Comparison of ENCODE assay signal across 8 mouse cellular contexts in the genomic region with DNA sequence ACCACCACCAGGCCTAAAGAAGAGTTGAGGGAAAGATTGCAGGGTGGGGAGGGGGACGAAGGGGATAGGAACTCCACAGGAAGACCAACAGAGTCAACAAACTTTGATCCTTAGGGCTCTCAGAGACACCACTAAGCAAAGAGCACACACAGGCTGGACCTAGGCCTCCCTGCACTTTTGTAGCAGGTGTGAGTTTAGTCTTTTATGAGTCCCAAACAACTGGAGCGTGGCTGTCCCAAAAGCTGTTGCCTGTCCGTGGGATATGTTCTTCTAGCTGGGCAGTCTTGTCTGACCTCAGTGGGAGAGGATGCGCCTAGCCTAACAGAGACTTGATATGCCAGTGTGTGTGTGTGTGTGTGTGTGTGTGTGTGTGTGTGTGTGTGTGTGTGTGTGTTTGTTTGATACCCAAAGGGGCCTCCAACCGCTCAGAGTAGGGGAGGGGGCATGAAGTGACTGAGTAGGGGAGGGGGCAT. TPM values are rescaled to one million over a fixed set of nuclear protein-coding genes. Genes with fewer than 3 reads are reported as not detected.
DNase-seq lines count a peak whose midpoint lies in the region; ATAC-seq and TF ChIP-seq lines count a peak whose summit lies in the region.

No protein-coding gene starts in this region.

- H3K4me3 ChIP-seq in lung, adult 2 months (replicated peaks; ENCODE audit: extremely low read depth, low read depth, low read length): peak overlapping the region; percentile 73
- peak overlapping the region; percentile 44 for H3K4me3 ChIP-seq in embryonic facial prominence, embryonic 11.5 days (ENCODE audit: low read depth, low read length)
- peak overlapping the region; percentile 76 for H3K4me3 ChIP-seq in intestine, postnatal 0 days (ENCODE audit: low read depth, low read length)
- peak overlapping the region; percentile 47 for H3K4me3 ChIP-seq in neural tube, embryonic 15.5 days (replicated peaks)

- H3K4me1 ChIP-seq in lung, adult 2 months (ENCODE audit: control insufficient read depth, insufficient read depth, low read length): peaks cover 6% of the 10 kb centered on the region
- H3K4me1 ChIP-seq in embryonic facial prominence, embryonic 11.5 days (ENCODE audit: control insufficient read depth, insufficient read depth, low read length): no peaks in the 10 kb centered on the region; the same call in 1 of the 2 replicates
- H3K4me1 ChIP-seq in intestine, postnatal 0 days (replicated peaks; ENCODE audit: control insufficient read depth, insufficient read depth, low read length): 0 out of 2 replicates have a peak, but pooled peaks cover 3% of the 10 kb centered on the region
- peaks cover 17% of the 10 kb centered on the region for H3K4me1 ChIP-seq in neural tube, embryonic 15.5 days

- TF ChIP-seq POLR2A in lung, adult 2 months (IDR thresholded peaks at IDR 0.05; ENCODE audit: borderline replicate concordance, extremely low read depth, low read depth, low read length): no peak

- H3K36me3 ChIP-seq in embryonic facial prominence, embryonic 11.5 days (replicated peaks; ENCODE audit: control insufficient read depth, insufficient read depth, low read depth, low read length): no peaks in the 10 kb centered on the region
- H3K36me3 ChIP-seq in intestine, postnatal 0 days (ENCODE audit: control insufficient read depth, insufficient read depth): no peaks in the 10 kb centered on the region
- H3K36me3 ChIP-seq in neural tube, embryonic 15.5 days: no peaks in the 10 kb centered on the region

- H3K4me2 ChIP-seq in embryonic facial prominence, embryonic 11.5 days (ENCODE audit: low read depth, low read length): peak overlapping the region; percentile 85
- peak overlapping the region; percentile 91 for H3K4me2 ChIP-seq in intestine, postnatal 0 days (replicated peaks; ENCODE audit: low read depth)
- peak overlapping the region; percentile 77 for H3K4me2 ChIP-seq in neural tube, embryonic 15.5 days

- no peak overlapping the region for H3K27ac ChIP-seq in embryonic facial prominence, embryonic 11.5 days (replicated peaks; ENCODE audit: low read depth, low read length)
- peak overlapping the region; percentile 90; the same call in 1 of the 2 replicates for H3K27ac ChIP-seq in intestine, postnatal 0 days (ENCODE audit: low read depth, low read length)
- H3K27ac ChIP-seq in neural tube, embryonic 15.5 days (replicated peaks): no peak overlapping the region

- ATAC-seq in embryonic facial prominence, embryonic 11.5 days (replicated peaks; ENCODE audit: insufficient number of reproducible peaks, low FRiP score, low TSS enrichment, low read depth): peak; percentile 45; the same call in 1 of the 2 replicates
- peak; percentile 7; the same call in 1 of the 2 replicates for ATAC-seq in intestine, postnatal 0 days
- 0 out of 2 replicates have a peak, but pooled peaks have one; percentile 14 for ATAC-seq in neural tube, embryonic 15.5 days (ENCODE audit: low FRiP score)
- no peak for ATAC-seq in monocyte, adult 5-6 weeks (replicated peaks; ENCODE audit: insufficient number of reproducible peaks, low FRiP score, low TSS enrichment, poor library complexity, severe bottlenecking)

- DNase-seq in lung, adult 2 months: no peak
- no peak for DNase-seq in lung, postnatal 4 days
- no peak for DNase-seq in embryonic facial prominence, embryonic 11.5 days (ENCODE audit: low spot score)
- DNase-seq in gastrocnemius, adult 8-10 months (ENCODE audit: low spot score in 2 of 2): no peak
- no peak for DNase-seq in kidney, adult 8-10 months

- WGBS in lung, adult 2 months: 40% methylated on average over 5 of the region's 5 CpGs
- 51% methylated on average over 5 of the region's 5 CpGs for WGBS in embryonic facial prominence, embryonic 11.5 days
- 41% methylated on average over 5 of the region's 5 CpGs for WGBS in intestine, postnatal 0 days
- WGBS in neural tube, embryonic 15.5 days: 40% methylated on average over 5 of the region's 5 CpGs

- H3K9me3 ChIP-seq in embryonic facial prominence, embryonic 11.5 days (replicated peaks; ENCODE audit: control insufficient read depth, low read length): no peaks in the 10 kb centered on the region
- no peaks in the 10 kb centered on the region for H3K9me3 ChIP-seq in intestine, postnatal 0 days (ENCODE audit: control insufficient read depth)
- no peaks in the 10 kb centered on the region for H3K9me3 ChIP-seq in neural tube, embryonic 15.5 days (replicated peaks)

- TF ChIP-seq CTCF in lung, adult 2 months (IDR thresholded peaks at IDR 0.05; ENCODE audit: insufficient read depth, low read length): no peak
- TF ChIP-seq CTCF in intestine, postnatal 0 days (IDR thresholded peaks at IDR 0.05; ENCODE audit: low read depth): no peak

- H3K27me3 ChIP-seq in embryonic facial prominence, embryonic 11.5 days (ENCODE audit: control insufficient read depth, insufficient read depth, low read length): no peaks in the 10 kb centered on the region
- H3K27me3 ChIP-seq in intestine, postnatal 0 days (replicated peaks; ENCODE audit: control insufficient read depth, insufficient read depth, low read length): no peaks in the 10 kb centered on the region
- H3K27me3 ChIP-seq in neural tube, embryonic 15.5 days (replicated peaks): no peaks in the 10 kb centered on the region

- peak overlapping the region; percentile 46; the same call in 1 of the 2 replicates for H3K9ac ChIP-seq in embryonic facial prominence, embryonic 11.5 days (replicated peaks; ENCODE audit: low read length)
- peak overlapping the region; percentile 68; the same call in 1 of the 2 replicates for H3K9ac ChIP-seq in intestine, postnatal 0 days (ENCODE audit: low read depth, low read length)
- no peak overlapping the region for H3K9ac ChIP-seq in neural tube, embryonic 15.5 days (replicated peaks)

RNA-seq across cellular contexts. Expression of gene Ddx58, which starts 0.7 kb away (rescaled TPM):
- polyA plus RNA-seq in lung, adult 2 months (2012; rRNA removed): 14.0 and 21.8 TPM in 2 replicates
- 4.6 and 4.7 TPM in 2 replicates for polyA plus RNA-seq in embryonic facial prominence, embryonic 11.5 days (2014; fragmentation: Nextera tagmentation; extraction: Ambion mirVana)
- 18.0 and 19.3 TPM in 2 replicates for polyA plus RNA-seq in intestine, postnatal 0 days (2015; fragmentation: Nextera tagmentation; extraction: Ambion mirVana)
- polyA plus RNA-seq in neural tube, embryonic 15.5 days (2015; fragmentation: Nextera tagmentation; extraction: Ambion mirVana): 4.5 and 8.9 TPM in 2 replicates
- 40.6 to 102 TPM (median 50.8 TPM) in 3 replicates for total RNA-seq in monocyte, adult 5-6 weeks (2017)
- total RNA-seq in gastrocnemius, adult 8-10 months (2022): 1 to 10 TPM; 1.5 to 2.0 (median 1.9) TPM

RNA-seq across cellular contexts. Expression of gene Smim27, which starts 29.1 kb away (rescaled TPM):
- polyA plus RNA-seq in lung, adult 2 months (2012; rRNA removed): 15.2 and 22.2 TPM in 2 replicates
- 24.0 and 32.9 TPM in 2 replicates for polyA plus RNA-seq in embryonic facial prominence, embryonic 11.5 days (2014; fragmentation: Nextera tagmentation; extraction: Ambion mirVana)
- polyA plus RNA-seq in intestine, postnatal 0 days (2015; fragmentation: Nextera tagmentation; extraction: Ambion mirVana): 35.4 and 42.9 TPM in 2 replicates
- 18.6 and 18.9 TPM in 2 replicates for polyA plus RNA-seq in neural tube, embryonic 15.5 days (2015; fragmentation: Nextera tagmentation; extraction: Ambion mirVana)
- total RNA-seq in monocyte, adult 5-6 weeks (2017): 6.8 to 13.1 TPM (median 8.2 TPM) in 3 replicates
- total RNA-seq in gastrocnemius, adult 8-10 months (2022): 10 to 100 TPM; 47.2 to 76.3 (median 63.7) TPM

RNA-seq across cellular contexts. Expression of gene Topors, which starts 29.3 kb away (rescaled TPM):
- polyA plus RNA-seq in lung, adult 2 months (2012; rRNA removed): 4.0 and 5.3 TPM in 2 replicates
- polyA plus RNA-seq in embryonic facial prominence, embryonic 11.5 days (2014; fragmentation: Nextera tagmentation; extraction: Ambion mirVana): 55.9 and 58.1 TPM in 2 replicates
- 18.3 and 19.8 TPM in 2 replicates for polyA plus RNA-seq in intestine, postnatal 0 days (2015; fragmentation: Nextera tagmentation; extraction: Ambion mirVana)
- 30.0 and 32.4 TPM in 2 replicates for polyA plus RNA-seq in neural tube, embryonic 15.5 days (2015; fragmentation: Nextera tagmentation; extraction: Ambion mirVana)
- total RNA-seq in monocyte, adult 5-6 weeks (2017): 78.8 to 88.0 TPM (median 79.8 TPM) in 3 replicates
- 1 to 10 TPM; 6.8 to 9.2 (median 8.1) TPM for total RNA-seq in gastrocnemius, adult 8-10 months (2022)

RNA-seq across cellular contexts. Expression of gene Ndufb6, which starts 38.9 kb away (rescaled TPM):
- polyA plus RNA-seq in lung, adult 2 months (2012; rRNA removed): 58.8 and 59.3 TPM in 2 replicates
- 314 and 325 TPM in 2 replicates for polyA plus RNA-seq in embryonic facial prominence, embryonic 11.5 days (2014; fragmentation: Nextera tagmentation; extraction: Ambion mirVana)
- polyA plus RNA-seq in intestine, postnatal 0 days (2015; fragmentation: Nextera tagmentation; extraction: Ambion mirVana): 370 and 403 TPM in 2 replicates
- polyA plus RNA-seq in neural tube, embryonic 15.5 days (2015; fragmentation: Nextera tagmentation; extraction: Ambion mirVana): 380 and 437 TPM in 2 replicates
- total RNA-seq in monocyte, adult 5-6 weeks (2017): 19.6 to 49.3 TPM (median 45.1 TPM) in 3 replicates
- total RNA-seq in gastrocnemius, adult 8-10 months (2022): 100 to 1,000 TPM; 266 to 287 (median 272) TPM
